Mouse (Mus musculus) ovary, adult 2 months (tissue): ENCODE results near the gene Ccdc28b. TPM values are rescaled to one million over a fixed set of nuclear protein-coding genes. Genes with fewer than 3 reads are reported as not detected.

Source experiments
- polyA plus RNA-seq: library from polyadenylated mRNA; depleted of rRNA; stranded (reverse); fragments of >200 nt; gene quantifications from 2 replicates; pipeline ENCODE4 v1.2.3, GENCODE M21; 2012; rRNA removed

Gene Ccdc28b
- 31.1 and 41.8 TPM in 2 replicates for polyA plus RNA-seq

DNA sequence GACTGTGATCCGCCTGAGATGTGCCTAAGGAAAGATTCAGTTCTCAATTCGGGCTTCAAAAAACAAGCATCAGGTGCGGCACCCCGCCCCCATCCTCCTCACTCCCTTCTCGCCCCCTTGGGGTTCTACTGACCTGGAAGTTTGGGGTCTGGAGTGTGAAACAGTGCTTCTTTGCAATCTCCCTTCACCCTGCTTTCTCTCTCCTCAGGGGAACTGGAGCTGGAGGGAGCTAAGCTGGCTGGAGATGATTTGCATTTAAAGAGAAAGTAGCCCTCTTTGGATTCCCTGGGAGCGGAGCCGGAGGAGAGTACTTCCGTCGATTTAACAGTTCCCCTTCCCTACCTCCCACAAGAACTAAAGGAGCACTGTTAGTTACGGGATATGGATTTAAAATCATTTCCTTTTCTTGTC, at the start of gene Ccdc28b:
Gene Ccdc28b (minus strand): TSS at position 267 of the 411 bp plus-strand sequence.

DNA sequence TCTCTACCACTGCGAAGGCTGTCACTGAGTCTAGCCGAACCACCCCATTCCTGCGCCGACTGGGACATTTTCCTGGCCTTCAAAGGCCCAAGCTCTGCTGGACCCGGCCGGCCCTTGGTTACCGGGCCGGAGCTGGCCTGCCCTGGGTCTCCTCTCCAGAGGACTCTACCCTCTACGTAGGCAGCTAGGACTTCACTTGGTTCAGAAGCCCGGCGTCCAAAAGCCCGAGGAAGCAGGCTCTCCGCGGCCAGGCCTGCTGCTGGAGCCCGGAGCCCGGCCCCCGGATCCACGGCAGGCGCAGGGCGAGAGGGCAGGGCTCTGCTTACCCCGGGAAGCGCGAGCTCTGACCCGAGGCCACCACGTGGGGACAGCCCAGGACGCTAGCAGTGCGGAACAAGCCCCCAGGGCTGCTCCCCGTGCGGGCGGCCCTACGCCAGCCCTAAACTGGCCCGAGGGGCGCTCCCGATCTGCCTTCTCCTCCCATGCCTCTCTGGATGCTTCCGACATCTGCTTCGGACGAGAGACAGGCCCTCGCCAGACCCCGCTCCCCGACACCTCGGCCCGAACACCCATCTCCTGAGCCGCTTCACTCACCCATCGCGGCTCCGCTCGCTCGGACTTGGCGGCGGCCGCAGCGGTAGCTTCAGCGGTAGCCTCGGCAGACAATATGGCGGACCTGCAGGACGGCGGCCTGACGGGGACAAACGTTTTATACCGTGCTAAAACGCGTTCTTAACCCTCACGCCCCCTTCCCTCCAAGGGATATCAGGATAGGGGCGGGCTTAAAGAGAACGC, 48.5 kb upstream of the Ccdc28b start, which contains the start of gene Kpna6:
Gene Kpna6 (minus strand): TSS at position 685 of the 795 bp plus-strand sequence.

GRCm38 (mm10) chr4:129640638-129641467, 17.1 kb upstream of the Ccdc28b start, which contains the start of gene Txlna:
Gene Txlna, minus strand, starts transcription at chr4:129641065.

GRCm38 (mm10) chr4:129618786-129619691, 4.7 kb downstream of the Ccdc28b start, which contains the start of gene Iqcc:
Gene Iqcc, minus strand, starts transcription at chr4:129619099.

GRCm38 (mm10) chr4:129614093-129614492, 9.7 kb downstream of the Ccdc28b start, which contains the start of gene Dcdc2b:
Gene Dcdc2b, minus strand, starts transcription at chr4:129614257.

GRCm38 (mm10) chr4:129600233-129601158, 23.3 kb downstream of the Ccdc28b start, which contains the start of the genes Eif3i and Tmem234:
Gene Eif3i, minus strand, starts transcription at chr4:129600648.
Gene Tmem234, plus strand, starts transcription at chr4:129600668.

DNA sequence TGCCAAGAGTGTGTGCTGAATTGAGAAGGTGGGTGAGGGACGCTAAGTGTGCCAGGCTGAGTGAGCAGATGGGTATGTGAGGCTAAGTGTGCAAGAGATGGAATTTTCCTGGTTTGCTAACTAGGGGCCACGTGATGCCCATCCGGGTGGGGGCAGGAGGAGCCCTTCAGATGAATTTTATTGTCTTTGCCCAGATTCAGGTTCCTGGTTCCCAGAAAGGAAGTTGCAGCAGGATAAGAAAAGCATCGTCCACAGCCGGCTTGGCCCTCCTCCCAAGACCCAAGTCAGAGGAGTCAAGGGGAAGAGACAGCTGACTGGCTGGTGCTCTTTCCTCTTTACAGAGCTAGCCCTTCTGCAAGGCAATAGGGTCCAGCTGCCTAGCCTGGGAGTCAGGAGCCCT, 45.3 kb downstream of the Ccdc28b start, which contains the start of gene Fam167b:
Gene Fam167b (minus strand): TSS at position 84 of the 400 bp plus-strand sequence.

DNA sequence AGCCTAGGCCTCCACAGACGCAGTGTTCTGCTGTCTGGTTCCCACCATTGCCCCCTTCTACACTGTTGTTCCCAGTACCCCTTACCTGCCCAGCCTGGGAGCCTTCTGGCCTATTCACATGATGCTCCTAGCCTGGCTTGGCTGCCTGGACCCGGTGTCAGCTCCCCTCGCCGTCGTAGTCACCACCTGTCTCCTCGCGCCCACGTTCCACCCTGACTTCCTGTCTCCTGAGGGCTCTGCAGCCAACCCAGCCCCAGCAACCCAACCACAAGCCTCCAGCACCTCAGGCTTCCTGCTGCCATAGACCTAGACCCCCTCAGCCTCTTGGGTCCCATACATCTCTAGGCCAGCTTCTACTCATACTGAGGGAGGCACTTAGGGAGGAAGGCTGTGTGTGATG, 50.3 kb downstream of the Ccdc28b start, which contains the start of gene Lck:
Gene Lck (minus strand): TSS at position 212 of the 400 bp plus-strand sequence.

Other genes with a start within 250 kb of the Ccdc28b start
- 9.6 and 11.9 TPM in 2 replicates for gene Zbtb8a, start 245.8 kb downstream of the Ccdc28b start, polyA plus RNA-seq
- 6.6 and 7.6 TPM in 2 replicates for gene Zbtb8b, start 183.1 kb downstream of the Ccdc28b start, polyA plus RNA-seq
- gene Bsdc1, start 162.4 kb downstream of the Ccdc28b start, polyA plus RNA-seq, result 17.6 and 21.9 TPM in 2 replicates
- gene Tssk3, start 132.9 kb downstream of the Ccdc28b start, polyA plus RNA-seq, result 0.12 and 0.14 TPM in 2 replicates
- 0.77 and 1.3 TPM in 2 replicates for gene Fam229a, start 132.8 kb downstream of the Ccdc28b start, polyA plus RNA-seq
- 239 and 273 TPM in 2 replicates for gene Marcksl1, start 110.4 kb downstream of the Ccdc28b start, polyA plus RNA-seq
- gene Hdac1, start 81.2 kb downstream of the Ccdc28b start, polyA plus RNA-seq, result 44.1 and 66.6 TPM in 2 replicates
- gene Lck, start 50.3 kb downstream of the Ccdc28b start, polyA plus RNA-seq, result 3.2 and 4.3 TPM in 2 replicates
- gene Fam167b, start 45.4 kb downstream of the Ccdc28b start, polyA plus RNA-seq, result 13.2 and 17.4 TPM in 2 replicates
- gene Eif3i, start 23.3 kb downstream of the Ccdc28b start, polyA plus RNA-seq, result 354 and 450 TPM in 2 replicates
- 165 and 182 TPM in 2 replicates for gene Tmem234, start 23.3 kb downstream of the Ccdc28b start, polyA plus RNA-seq
- 12.2 and 18.0 TPM in 2 replicates for gene Dcdc2b, start 9.7 kb downstream of the Ccdc28b start, polyA plus RNA-seq
- 53.4 and 62.1 TPM in 2 replicates for gene Iqcc, start 4.8 kb downstream of the Ccdc28b start, polyA plus RNA-seq
- gene Txlna, start 17.1 kb upstream of the Ccdc28b start, polyA plus RNA-seq, result 46.1 and 46.5 TPM in 2 replicates
- gene Kpna6, start 48.8 kb upstream of the Ccdc28b start, polyA plus RNA-seq, result 26.9 and 33.0 TPM in 2 replicates
- 53.8 and 78.5 TPM in 2 replicates for gene Tmem39b, start 72.9 kb upstream of the Ccdc28b start, polyA plus RNA-seq
- 50.4 and 104 TPM in 2 replicates for gene Khdrbs1, start 118.4 kb upstream of the Ccdc28b start, polyA plus RNA-seq
- 41.4 and 43.0 TPM in 2 replicates for gene Ptp4a2, start 187.3 kb upstream of the Ccdc28b start, polyA plus RNA-seq